Mouse (Mus musculus) testis, postnatal 14 days (tissue): ENCODE data around the gene Napb.
A peak's percentile ranks its signal among the peaks of the same experiment; 100 is the strongest.

ENCODE experiments used
- DNase-seq: peaks from one replicate; pipeline ENCODE4 v3.0.0; 2021; ENCODE audit warnings: low spot score

The Napb gene

DNA sequence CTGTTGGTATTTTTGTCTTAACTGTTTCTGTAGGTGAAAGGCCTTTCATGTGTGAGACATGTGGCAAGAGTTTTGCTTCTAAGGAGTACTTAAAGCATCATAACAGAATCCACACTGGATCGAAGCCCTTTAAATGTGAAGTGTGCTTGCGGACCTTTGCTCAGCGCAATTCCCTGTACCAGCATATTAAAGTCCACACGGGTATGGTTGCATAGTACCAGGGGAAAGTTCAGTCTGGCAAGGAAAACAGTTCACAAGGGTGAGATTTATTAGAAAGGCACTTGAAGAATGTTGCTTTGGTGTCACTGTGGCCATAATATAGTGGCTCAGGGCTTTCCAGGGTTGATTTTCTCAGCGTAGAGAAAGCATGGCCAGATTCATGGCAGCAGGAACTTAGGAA, 44.3 kb downstream of the Napb start:
- DNase-seq = no peak

DNA sequence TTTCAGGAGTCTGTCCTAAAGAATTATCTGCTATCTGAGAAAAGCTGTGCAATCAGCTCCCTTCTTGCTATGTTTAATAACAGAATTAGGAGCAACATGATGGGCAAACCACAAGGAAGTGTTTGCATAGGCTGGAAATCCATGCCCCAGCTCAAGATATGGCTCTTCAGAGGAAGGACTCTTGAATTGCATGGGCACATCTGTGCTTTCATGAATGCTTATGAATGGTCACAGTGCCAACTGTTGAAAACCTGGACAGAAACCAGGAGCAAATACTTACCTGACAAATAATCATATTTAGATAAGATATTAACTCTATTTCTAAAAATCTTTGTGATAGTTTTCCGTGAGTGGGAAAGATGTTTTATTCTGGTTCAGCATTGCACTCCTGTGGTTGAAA, 45.4 kb downstream of the Napb start:
- DNase-seq = no peak

DNA sequence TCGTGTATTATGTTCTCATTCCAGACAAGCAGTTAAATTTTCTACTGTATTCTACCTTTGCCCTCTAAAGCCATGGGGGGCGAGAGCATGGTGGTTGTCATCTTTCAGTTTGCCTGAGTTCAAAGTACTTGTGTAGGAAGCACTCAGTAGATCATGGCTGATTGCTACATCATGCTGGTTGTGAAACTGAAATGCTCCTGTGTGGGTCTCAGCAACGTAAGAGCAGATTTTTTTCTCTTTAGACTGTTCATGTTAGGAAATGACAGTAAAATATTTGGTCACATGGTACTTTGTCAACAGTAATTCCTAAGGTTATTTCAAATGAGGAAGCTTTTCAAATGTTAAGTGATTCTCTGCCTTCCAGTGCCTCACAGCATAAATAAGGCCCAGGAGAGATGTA, 46.6 kb downstream of the Napb start:
- DNase-seq = no peak

DNA sequence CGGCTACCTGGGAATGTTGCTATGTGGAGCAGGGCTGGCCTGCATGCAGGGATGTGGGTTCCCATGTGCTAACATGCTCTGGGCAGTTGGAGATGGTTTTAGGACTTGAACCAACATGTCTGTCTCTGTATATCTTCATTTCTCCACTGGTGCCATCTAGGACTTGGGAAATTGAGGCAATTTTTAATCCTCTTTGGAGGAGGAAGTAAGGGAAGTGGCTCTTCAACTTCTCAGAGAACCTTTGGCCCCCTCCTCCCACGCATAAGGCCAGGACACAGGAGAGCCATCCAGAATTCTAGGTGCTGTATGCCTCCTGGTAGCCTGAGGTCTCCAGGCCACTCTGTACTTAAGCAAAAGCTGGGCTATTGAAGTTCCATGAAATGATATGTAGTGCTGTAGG, 47.3 kb downstream of the Napb start:
- DNase-seq = no peak

DNA sequence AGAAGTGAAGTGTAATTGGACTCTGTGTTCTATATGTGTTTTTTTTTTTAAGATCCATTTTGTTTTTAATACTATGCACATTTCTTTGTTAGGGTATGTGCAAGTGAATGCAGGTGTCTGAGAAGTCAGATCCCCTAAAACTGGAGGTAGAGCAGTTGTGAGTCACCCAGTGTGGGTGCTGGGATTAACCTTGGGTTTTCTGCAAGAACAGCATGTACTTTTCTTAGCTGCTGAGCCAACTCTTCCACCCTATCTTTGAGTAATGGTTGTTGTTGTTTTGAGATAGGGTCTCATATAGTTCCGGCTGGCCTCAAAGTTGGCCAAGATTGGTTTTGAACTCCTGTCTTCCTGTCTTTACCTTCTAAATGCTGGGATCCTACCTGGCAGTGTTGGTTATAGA, 49.2 kb downstream of the Napb start:
- DNase-seq = no peak

DNA sequence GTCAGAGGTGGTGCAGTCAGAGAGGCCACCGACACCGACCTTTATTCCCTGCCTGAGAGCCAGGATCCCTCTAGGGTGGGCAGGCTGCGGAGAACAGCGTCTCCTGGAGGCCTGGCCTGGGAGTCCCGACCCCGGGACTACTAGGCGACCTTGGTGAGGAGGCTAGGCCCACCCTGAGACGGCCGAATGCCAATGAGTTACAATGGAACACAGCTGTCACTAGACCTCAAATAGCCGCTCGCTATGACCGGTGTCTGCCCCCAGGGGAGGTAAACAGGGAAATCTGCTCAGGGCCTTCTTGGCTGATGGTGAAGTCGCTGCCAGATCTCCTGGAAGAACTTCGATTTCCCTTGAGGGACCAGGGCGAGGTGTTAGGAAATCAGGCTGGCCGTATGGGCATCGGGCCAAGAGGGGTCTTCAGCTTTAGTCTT, 50.8 kb downstream of the Napb start:
- peak; percentile 71 for DNase-seq

DNA sequence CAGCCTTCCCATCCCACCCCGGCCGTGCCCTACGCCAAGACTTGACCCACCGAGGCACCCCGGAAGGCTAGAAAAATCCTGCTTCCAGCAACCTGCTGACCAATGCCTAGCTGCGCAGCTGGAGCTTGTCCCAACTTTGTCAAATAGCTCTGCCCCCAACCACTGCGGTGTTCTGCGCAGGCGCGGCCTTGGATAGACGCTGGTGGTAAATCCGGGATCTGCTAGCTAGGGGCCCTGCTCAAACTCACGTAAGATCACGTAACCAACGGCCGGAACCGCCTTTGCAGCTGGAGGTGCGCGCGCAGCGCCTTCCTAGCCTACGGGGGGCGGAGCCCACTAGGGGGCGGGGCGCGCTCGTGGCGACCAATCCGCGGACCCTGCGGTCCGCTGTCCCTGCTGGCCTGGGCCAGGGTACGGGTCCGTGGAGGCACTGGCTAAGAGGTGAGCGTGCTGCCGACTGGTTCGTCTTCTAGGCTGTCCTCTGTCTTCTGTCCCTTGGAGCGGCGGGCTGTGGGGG, 51.4 kb downstream of the Napb start, which contains the start of gene Gzf1:
TSS of gene Gzf1 (plus strand) at position 249 of the 517 bp plus-strand sequence.
- DNase-seq = peak; percentile 98

DNA sequence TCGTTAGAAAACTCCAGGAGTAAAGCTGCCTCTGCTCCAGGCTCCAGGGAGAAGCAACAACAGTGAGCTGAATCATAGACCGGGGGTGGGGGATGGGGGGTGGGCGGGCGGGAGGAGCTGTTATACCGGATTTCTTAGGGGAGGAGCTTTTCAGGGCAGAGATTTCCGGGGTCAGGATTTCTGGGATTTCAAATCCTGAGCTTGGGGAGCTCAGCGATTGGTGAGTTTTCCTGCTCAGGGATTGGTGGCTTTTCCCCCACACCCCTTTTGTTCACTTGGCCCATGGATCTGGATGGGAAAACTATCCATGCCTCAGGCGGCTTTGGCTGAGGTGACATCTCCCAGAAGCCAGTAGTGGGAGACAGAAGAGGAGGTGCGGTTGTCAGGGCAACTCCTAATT, 52.9 kb downstream of the Napb start:
- DNase-seq = peak; percentile 73

DNA sequence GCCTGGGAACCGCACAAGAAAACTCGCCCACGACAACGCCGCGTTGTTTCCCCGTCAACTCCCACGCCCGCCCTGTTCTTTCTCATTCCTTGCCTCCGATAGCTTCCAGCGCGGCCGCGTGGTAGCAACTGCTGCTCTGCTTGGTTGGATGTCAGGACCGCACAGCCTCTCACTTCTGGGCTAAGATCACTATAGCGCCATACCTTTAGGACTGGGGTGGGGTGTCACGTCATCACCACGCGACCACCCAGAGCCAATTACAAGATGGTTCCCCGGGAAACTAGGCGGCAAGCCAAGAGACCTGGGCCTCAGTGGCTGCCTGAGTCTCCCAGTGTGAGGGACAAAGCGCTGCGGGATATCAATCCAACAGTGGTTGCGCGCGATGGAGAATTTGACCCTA, 54.5 kb downstream of the Napb start:
- peak; percentile 87 for DNase-seq

DNA sequence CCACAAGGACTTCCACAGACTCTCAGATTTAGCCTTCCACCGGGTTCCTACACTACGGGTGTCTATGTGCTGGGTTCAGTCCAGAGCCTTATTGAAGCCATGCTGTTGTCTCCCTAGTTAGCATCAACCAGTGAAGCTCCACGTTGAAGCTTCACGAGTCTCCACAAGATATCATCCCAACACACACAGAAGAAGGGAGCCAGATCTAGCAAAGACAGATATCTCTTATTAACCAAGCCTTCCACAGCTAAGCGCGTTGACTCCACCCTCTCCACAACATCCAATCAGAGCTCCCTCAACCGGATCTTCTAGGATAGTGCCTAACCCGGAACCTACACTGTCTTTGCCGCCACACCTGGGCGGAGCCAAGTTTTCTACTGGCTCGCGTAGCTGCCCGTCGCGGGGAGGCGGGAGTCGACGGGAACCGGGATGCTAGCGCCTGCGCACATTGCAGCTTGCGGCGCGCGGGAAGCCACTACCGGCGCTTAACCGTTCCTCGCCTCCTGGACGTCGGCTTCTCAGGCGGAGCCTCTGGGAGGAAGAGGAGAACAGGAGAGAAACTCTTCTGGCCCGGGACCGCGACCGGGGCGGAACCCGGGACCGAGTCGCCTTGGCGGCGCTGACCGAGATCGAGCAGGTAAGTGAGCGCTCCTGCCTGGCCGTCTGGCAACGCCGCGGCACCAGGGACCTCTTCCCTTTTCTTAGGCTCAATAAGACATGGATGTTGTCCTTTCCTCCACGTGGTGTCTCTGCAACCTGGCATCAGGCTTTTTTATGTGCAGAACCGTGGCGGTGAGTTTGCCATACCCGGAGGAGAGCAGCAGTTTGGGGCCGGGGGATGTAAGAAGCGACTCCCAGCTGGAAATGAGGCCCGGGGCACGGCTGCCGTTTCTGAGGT, 59.8 kb downstream of the Napb start, which contains the start of gene Nxt1:
TSS of gene Nxt1 (plus strand) at position 403 of the 898 bp plus-strand sequence.
- peak; percentile 98 for DNase-seq

DNA sequence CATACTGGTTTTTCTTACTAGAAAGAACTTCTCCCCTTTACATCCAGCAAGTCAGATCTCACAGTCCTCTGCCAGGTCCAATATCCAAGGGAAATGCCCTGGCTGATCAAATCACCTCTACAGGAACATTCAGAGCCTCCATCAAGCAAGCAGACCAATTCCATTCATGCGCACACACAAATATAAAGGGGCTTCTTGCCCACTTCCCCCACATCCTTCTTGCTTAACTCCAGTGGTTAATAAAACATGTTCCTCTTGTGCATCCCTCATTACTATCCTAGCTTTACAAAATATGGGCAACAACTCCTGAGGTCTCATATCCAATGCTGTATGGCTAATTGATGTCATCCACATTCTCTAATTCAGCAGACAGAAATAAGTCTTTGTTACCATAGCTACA, 68.8 kb downstream of the Napb start:
- no peak for DNase-seq

DNA sequence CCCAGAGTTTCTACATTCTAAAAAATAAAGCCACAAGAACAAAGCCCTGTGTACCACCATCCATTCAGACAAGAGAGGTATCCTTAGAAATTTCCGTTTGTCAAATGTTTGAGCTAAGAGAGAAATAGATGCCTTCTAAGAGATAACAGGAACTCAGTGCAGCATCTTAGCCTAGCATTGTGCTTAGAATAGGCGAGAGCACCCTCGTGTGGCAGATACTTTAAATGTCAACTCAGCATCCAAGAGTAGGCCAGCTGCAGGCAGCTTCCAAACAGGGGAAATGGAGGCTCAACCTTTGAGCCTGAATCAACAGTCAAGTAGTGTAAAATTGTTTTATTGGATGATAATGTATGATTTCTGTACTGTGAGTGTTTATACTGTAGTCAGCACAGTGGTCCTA, 77.3 kb downstream of the Napb start:
- DNase-seq = no peak

DNA sequence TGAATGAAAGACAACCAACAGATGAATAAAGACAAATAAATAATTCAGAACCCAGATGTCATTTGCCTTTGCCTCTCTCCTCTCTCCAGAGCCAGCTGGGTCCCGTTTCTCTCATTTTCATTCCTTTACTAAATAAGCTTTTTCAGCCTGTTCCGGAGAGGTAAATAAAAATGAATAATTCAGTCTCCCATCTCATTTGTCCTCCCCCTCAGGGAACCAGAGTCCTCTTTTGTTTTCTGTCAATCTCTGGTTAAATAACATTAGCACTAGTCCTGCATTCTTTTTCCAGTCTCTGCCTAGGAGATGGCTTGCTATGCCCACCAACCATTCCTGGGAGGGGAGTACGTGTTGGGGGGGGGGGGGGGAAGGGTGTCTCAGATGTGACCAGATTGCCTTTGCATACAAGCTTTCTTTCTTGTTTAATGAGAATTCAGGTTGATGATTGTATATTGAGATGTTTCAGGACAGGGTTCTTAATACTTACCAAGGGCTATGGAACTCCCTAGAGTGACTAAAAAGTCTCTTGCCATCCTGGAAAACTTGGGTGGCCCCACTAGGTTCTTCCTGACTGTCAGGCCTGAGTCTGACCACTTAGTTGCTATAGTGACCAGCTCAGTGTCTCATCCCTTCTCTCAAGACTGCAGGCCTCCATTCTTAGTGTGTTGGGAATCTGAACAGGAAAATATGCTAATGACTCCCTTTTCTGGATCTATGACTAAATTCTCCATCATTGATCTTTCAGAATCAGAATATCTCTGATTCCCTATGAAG, 81.5 kb downstream of the Napb start:
- no peak for DNase-seq

DNA sequence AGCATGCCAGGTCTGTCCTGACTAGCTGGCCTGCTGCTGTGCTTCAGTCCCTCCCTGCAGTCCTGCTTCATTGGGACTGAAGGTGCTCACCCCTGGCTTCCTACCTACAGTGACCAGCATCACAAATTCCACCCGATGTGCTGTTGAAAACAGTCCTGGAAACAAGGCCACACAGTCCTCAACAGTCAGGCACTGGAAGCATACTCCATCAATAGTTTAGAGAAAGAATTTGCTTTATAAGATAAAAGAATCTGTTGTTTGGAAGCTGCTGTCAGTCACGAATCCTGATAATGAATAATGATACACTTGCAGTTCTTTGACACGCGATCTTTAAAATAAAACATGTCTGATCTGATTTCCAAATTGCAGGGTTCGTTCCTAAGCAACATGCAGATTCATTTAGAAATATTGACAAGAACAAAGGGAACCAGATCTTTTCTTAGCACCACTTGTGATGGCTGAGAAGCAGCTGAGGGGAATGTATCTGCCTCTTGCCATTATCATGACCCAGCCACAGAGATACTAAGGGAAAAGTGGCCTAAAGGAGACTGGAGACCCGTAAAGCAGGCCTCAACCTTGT, 87.8 kb downstream of the Napb start:
- DNase-seq = no peak
